Mouse (Mus musculus) NIH3T3 (cell line): Measurements from ENCODE around the gene Xbp1.
"Not testable (repeated sequence)": the region's sequence is repeated elsewhere in the genome, so short reads cannot be mapped to it uniquely, and the experiment has no call there.

Experiments
- DNase-seq: peaks from one replicate; pipeline ENCODE4 v3.0.0-alpha.2; 2012; ENCODE audit warnings: low read depth

The Xbp1 gene

DNA sequence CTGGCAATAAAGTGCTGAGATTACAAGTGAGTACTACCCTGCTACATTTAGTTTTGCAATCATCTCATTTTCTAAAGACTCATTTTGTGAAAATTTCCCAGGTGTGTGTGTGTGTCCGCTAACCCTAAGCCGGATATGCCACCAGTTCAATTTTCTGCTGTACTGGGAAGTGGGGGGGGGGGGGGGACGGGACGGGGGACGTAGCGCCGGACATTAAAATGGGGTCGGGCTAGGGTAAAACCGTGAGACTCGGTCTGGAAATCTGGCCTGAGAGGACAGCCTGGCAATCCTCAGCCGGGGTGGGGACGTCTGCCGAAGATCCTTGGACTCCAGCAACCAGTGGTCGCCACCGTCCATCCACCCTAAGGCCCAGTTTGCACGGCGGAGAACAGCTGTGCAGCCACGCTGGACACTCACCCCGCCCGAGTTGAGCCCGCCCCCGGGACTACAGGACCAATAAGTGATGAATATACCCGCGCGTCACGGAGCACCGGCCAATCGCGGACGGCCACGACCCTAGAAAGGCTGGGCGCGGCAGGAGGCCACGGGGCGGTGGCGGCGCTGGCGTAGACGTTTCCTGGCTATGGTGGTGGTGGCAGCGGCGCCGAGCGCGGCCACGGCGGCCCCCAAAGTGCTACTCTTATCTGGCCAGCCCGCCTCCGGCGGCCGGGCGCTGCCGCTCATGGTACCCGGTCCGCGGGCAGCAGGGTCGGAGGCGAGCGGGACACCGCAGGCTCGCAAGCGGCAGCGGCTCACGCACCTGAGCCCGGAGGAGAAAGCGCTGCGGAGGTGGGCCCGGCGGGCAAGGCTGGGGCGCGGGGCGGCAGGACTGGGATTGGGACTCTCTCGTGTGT is at the start of gene Xbp1:
Xbp1 (plus strand) TSS at position 248 of the 854 bp plus-strand sequence.
- peak; percentile 98 for DNase-seq

DNA sequence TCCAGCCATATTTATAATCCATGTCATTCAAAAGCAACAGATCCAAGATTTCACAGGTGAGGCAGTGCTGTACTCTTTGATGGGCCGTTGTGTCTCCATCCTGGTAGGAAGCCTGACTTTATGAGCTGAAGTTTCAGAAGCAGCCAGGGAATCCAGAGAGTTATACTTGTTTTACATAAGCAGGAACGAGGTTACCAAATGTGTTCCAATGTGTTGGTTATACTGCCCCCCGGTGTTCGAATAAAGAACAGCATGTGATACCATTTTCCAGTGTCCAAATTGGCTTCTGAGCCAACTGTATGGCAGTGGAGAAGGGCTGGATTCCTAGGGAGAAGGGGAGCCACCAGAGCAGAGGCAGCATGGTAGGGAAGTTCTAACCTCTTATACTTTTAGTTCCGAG is 46.3 kb upstream of the Xbp1 start:
- DNase-seq, result peak; percentile 91

GRCm38 (mm10) chr11:5475556-5476118 is 44.8 kb upstream of the Xbp1 start:
- DNase-seq, result not testable (repeated sequence)

- no peak for DNase-seq
Measured at GRCm38 (mm10) chr11:5476806-5477205, 43.7 kb upstream of the Xbp1 start.

- DNase-seq, result no peak
Measured at GRCm38 (mm10) chr11:5478193-5478592, 42.3 kb upstream of the Xbp1 start.

GRCm38 (mm10) chr11:5478831-5479230 is 41.6 kb upstream of the Xbp1 start:
- no peak for DNase-seq

GRCm38 (mm10) chr11:5482581-5482980 is 37.9 kb upstream of the Xbp1 start:
- no peak for DNase-seq

DNA sequence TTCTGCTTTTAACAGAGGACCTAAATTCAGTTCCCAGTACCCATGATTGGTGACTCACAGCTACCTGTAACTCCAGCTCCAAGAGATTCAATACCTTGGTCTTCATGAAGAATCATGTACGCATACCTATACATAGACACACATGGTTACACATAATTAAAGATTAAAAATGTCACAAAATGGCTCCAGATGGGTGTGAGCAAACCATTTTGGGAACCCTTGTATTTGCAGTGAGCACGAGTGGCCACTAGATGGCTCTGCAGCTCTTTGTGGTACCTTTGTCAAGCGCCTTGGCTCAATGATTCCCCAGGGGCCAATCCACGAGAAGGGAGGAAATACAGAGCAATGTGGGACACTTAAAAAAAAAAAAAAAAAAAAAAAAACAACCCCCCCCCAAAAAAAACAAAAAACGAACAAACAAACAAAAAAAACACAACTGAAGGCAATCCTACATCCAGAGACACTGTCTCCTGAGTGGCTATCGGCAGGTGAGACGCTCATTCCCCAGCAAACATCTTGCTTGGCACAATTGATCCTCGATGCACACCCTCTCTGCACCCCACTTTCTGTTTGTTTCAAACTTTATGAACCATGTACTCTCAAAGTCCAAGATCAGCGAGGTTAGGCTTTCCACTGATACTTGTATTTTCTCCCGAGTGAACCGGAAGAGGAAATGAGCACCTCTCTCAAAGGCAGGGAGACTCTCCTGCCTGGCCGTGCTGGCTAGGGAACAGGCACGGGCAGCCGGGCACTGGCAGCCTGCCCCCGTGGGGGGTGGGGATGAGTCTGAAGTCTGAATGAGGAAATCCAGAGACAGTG is 35.1 kb upstream of the Xbp1 start:
- DNase-seq, result peak; percentile 95

GRCm38 (mm10) chr11:5489433-5489832 is 31.0 kb upstream of the Xbp1 start:
- not testable (repeated sequence) for DNase-seq

DNA sequence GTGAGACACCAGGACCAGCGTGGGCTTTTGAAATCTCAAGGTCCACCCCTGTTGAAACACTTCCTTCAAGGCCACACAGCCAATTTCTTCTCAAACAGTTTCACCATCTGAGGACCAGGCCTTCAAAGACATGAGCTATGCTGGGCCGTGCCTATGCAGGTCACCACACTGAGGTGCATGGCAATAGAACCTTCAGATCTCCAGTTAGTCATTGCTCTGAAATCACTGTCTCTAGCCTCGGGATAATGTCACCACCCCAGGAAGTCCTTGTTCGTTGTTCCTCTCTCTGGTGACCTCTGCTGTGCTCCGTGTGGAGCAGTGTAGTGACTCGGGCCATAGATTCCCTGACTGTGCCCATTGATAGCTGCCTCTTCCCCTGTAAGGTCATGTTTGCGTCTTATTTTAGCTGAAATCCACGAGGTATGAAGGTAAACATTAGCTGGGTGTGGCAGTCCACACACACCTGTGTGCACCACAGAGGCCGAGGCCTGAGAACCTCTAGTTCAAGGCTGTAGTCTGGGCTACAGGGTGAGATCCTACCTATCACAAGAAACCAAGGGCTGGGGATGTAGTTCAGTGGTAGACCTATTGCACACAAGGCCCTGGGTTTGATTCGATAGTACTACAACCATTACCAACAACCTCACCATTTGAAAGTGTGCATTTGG is 29.3 kb upstream of the Xbp1 start:
- DNase-seq, result no peak

GRCm38 (mm10) chr11:5491912-5492311 is 28.5 kb upstream of the Xbp1 start:
- DNase-seq, result no peak

GRCm38 (mm10) chr11:5493869-5494268 is 26.6 kb upstream of the Xbp1 start:
- DNase-seq, result peak; percentile 64

GRCm38 (mm10) chr11:5495286-5495832 is 25.1 kb upstream of the Xbp1 start:
- DNase-seq, result no peak

DNA sequence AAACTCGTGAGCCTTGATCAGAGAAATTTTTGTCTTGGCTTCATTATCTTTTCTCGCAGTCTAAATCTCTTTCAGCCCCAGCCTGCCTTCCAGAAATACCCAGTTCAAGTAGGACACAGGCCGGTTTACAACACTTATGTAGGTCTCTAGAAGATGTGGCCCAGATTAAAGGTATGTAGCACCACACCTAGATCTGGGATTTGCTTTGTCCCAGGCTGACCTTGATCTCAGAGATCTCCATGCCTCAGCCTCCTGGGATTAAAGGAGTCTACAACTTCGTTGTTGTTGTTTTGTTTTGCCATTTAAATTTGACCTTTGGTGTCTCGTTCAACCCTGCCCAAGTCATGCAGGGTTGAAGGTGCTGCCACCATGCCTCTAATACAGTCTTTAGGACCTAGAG is 24.6 kb upstream of the Xbp1 start:
- DNase-seq, result no peak

GRCm38 (mm10) chr11:5496559-5497248 is 23.8 kb upstream of the Xbp1 start:
- no peak for DNase-seq

- DNase-seq, result no peak
Measured at GRCm38 (mm10) chr11:5498422-5498821, 22.0 kb upstream of the Xbp1 start.

DNA sequence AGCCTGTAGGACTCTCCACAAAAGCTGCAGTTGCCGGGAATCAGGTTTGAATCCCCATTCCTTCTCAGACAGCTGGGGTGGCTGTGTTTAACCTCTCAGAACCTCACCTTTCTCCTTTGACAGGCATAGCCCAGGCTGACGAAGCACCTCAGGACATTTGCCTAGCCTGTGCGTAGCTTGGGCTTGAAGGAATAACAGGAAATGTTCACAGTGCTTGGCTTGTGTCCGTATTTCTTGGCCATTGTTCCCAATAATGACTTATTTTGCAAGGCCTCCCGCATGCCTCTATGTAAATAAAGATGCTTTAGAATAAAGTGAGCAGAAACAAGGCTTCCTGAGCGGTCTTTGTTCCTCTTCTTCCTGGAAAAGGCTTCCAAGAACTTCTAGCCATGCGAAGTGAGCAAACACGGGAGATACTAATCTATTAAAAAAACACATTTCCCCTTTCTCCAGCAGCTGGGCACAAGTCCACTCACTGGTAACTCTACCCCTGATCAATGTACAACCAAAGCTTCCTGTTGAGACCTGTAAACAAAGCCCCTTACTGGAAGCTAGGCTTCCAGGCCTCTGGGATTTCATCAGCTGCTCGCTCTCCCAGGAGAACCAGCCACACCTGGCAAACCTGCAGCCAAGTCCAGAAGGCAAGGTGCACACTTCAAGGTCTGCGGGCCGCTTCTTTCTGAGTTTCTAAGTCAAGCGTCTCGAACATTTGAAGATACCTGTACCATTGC is 21.4 kb upstream of the Xbp1 start:
- no peak for DNase-seq

DNA sequence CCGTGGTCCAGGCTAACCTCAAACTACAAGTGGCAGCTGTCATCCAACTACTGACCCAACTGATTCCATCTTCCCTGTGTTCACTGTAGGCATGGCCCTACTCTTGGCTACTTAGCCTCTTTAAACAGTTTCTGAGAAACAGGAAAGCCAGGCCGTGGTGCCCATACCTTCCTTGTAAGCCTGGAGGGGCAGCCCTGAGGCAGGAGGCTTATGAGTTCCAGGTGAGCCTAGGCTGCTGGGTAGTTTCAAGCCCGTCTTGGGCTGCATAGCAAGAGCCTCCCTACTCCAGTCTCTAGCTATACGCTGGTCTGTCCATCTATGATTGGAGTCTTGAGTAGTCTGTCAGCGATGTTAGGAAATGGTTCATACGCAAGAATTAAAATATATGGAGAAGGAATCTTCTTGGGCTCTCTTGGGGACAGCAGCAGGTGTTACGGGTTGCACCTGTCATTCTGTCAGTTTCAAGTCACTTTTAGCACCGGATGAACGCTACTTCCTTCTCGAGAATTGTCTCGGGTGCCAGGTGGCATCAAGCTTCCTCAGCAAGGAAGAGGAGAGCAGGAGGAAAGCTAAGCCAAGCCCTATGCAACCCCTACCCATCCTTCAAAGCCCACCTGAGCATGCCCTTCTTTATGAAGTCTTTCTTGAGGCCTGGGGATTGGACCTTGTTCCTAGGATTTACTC is 20.4 kb upstream of the Xbp1 start:
- no peak for DNase-seq

DNA sequence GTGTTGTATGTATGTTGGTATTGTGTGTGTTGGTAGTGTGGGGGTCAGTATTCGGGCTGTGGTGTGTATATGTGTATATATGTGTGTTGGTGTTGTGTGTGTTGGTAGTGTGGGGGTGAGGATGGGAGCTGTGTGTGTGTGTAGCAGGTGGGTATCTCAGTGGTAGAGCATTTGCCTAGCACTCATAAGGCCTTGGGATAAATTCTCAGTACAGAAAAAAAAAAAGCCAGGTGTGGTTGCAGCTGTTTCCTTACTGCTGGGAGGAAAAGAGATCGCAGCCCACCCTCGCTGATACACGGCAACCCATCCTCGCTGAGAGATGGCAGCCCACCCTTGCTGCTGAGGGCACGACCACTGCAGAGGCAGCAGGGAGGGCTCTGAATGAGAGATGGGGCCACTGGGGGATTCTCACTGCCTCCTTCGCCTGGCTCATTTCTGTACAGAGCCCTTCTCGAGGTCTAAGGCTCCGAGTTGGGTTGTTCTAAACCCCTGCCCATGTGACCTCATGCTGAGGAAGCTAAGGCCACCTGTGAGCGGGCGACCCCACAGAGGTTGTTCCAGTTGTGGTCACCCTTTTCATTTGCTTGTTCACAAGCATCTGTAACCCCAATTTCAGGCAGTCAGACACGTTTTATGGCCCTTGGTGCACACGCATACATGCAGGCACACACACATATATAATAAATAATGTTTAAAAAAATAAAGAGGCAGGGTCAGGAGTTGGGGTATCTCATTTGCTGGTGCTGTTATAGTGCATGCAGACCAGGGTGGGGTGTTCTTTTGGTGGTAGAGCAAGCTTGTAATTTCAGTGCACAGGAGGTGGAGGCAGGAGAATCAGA is 19.3 kb upstream of the Xbp1 start:
- DNase-seq, result no peak
